Mouse (Mus musculus) E14TG2a.4 (cell line): ENCODE data around the gene Ddx6.

Experiments
- H3K27me3 ChIP-seq: 2 replicates; pipeline ENCODE4 v1.6.1; 2014; ENCODE audit warnings: low read length, control low read depth; ENCODE audit not compliant: insufficient read depth
- H3K36me3 ChIP-seq: 2 replicates; pipeline ENCODE4 v1.6.1; 2014; ENCODE audit warnings: low read length, control low read depth; ENCODE audit not compliant: insufficient read depth
- H3K4me1 ChIP-seq: replicated peaks from 2 replicates; pipeline ENCODE4 v1.6.1; 2014; ENCODE audit warnings: low read depth, low read length, control low read depth
- H3K4me3 ChIP-seq: replicated peaks from 2 replicates; pipeline ENCODE4 v1.5.1; 2014; ENCODE audit warnings: mild to moderate bottlenecking, low read length
- H3K9me3 ChIP-seq: 2 replicates; pipeline ENCODE4 v1.6.1; 2014; ENCODE audit warnings: low read length, control low read depth
- CTCF ChIP-seq: conservative IDR thresholded peaks from 2 replicates; pipeline ENCODE4 v1.5.1; 2014; ENCODE audit warnings: low read length
- NANOG ChIP-seq: IDR thresholded peaks from 2 replicates; pipeline ENCODE4 v1.6.1; 2014; ENCODE audit warnings: borderline replicate concordance, low read length, mixed read lengths
- POU5F1 ChIP-seq: IDR thresholded peaks from 2 replicates; pipeline ENCODE4 v1.6.1; 2014; ENCODE audit warnings: low read length, borderline replicate concordance

The Ddx6 gene

DNA sequence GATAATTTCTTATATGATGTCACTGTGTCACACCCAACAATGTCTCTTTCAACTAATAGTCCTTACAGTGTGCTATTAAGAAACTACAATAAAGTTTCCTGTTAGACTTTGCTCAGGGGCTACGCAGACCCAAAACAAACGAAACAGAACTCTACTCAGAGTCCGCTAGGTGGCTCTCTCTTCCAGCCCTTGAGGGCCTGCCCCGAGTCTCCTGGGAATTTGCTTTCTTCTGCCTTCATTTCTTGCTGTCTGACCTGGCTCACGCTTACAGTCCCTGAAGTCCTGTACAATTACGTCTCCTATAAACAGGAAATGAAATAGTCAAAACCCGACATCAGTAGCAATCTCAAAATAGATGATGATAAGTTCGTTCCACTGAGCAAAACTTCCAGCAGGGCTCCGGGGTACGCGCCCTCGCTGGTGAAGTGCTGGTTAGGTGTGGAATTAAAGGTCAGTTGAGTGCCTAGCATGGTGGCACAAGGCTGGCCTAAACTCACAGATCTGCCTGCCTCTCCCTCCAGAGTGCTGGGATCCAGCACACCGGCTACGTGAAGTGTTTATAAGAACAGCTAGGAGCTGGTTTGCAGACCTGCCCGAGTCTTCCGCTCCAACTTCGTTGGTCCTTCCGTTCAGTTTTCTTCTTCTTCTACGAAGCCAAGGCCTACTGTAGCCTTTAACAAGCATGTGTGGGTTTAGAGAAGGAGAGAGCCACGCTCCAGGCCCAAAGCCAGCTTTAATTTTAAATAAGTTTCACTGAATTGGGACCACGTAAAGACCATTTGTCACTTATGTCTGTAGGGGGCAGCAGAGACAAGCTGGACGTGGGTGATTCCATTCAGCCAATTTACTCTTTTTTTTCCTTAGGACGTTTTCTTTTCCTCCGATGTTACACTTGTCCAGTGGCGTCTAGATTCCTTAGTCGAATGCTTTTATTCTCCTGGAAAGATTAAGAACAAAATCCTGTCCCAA lies 50.7 kb downstream of the Ddx6 start:
- H3K4me3 ChIP-seq = peak overlapping the region; percentile 49
- TF ChIP-seq CTCF = peak; percentile 56
- TF ChIP-seq POU5F1 = no peak
- no peaks in the 10 kb centered on the region for H3K9me3 ChIP-seq
- peaks cover 5% of the 10 kb centered on the region; the same call in 1 of the 2 replicates for H3K4me1 ChIP-seq
- no peaks in the 10 kb centered on the region for H3K36me3 ChIP-seq
- no peaks in the 10 kb centered on the region for H3K27me3 ChIP-seq

DNA sequence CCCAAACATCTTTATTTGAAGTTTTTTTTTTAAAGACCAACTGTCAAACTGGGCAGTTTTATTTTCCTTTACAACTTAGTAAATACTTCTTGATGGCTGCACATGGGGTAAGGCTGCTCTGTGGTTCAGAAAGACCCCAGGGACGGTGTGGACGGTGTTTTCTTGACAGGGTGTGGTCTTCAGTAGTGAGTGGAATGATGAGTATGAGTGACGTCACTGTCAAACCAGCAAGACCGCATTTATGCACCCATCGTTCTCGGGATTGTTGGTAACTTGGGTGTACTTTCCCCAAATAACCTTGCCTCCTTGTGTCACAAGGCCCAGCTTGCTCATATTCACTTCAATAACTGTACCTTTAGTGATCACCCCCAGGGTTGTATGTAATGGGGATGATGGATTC lies 59.0 kb downstream of the Ddx6 start:
- no peak overlapping the region for H3K4me3 ChIP-seq
- H3K36me3 ChIP-seq = no peaks in the 10 kb centered on the region
- no peaks in the 10 kb centered on the region for H3K27me3 ChIP-seq
- TF ChIP-seq CTCF = no peak
- TF ChIP-seq POU5F1 = no peak
- no peak for TF ChIP-seq NANOG
- H3K4me1 ChIP-seq = no peaks in the 10 kb centered on the region
- no peaks in the 10 kb centered on the region for H3K9me3 ChIP-seq

GRCm38 (mm10) chr9:44671416-44671815 lies 66.7 kb downstream of the Ddx6 start:
- TF ChIP-seq NANOG = no peak
- no peak for TF ChIP-seq CTCF
- no peak for TF ChIP-seq POU5F1
- no peaks in the 10 kb centered on the region for H3K36me3 ChIP-seq

DNA sequence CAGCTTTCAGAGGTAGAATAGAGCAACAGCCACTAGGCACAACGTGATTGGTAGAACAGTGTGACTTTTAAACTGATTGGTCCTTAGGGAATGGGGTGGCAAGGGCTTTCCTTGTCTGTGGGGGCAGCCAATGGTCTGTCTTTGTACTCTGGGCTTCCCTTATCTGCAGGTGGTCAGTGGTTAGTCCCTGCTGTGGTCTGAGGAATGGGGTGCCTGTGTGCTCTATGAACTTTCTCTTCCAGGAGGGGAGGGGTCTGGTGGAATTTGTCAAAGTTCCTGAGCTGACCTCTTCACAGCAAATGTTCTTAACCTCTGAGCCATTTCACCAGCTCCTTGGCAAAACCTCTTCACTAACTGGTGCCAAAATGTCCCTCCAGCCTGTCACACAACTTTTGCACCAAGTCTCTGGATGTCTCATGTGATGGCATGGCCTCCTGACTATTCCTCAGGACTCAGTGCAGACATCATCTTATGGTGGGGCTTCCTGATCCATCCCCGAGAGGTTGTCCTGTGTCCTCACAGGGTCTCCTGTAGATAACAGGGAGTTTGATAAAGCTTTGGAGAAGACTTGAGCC lies 67.7 kb downstream of the Ddx6 start:
- H3K9me3 ChIP-seq = peaks cover 17% of the 10 kb centered on the region
- no peak overlapping the region for H3K4me3 ChIP-seq
- H3K27me3 ChIP-seq = peaks cover 12% of the 10 kb centered on the region
- no peaks in the 10 kb centered on the region for H3K4me1 ChIP-seq
- TF ChIP-seq NANOG (no peak), CTCF (no peak), POU5F1 (no peak)
- no peaks in the 10 kb centered on the region for H3K36me3 ChIP-seq

More at GRCm38 (mm10) chr9:44671416-44671815, 66.7 kb downstream of the Ddx6 start:
- peaks cover 17% of the 10 kb centered on the region for H3K9me3 ChIP-seq
- H3K4me1 ChIP-seq = no peaks in the 10 kb centered on the region
- no peak overlapping the region for H3K4me3 ChIP-seq
- peaks cover 12% of the 10 kb centered on the region for H3K27me3 ChIP-seq

DNA sequence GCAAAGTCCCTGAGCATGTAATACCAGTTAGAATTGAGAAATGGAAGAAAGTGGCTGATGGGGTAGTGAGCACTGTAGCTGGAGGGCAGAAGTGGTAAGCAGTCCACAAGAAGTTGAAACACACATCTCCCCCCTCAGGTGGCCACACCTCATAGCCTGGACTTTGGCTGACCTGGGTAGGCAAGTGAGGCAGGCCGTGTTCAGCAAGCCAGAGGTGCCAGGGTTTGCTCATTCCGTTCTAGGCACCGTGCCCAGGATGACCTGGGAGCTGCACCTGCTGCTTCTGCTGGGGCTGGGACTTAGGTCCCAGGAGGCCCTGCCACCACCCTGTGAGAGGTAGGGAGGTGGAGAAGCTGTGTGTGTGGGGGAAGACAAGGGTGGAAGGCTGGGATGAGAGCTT lies 68.3 kb downstream of the Ddx6 start, which contains the start of gene Treh:
Treh (plus strand) TSS at position 229 of the 400 bp plus-strand sequence.
- Histone ChIP-seq H3K4me3 (no peak within 1 kb of the TSS), H3K4me1 (no peaks in the 10 kb centered on the region)

GRCm38 (mm10) chr9:44678288-44678871 lies 73.7 kb downstream of the Ddx6 start:
- Histone ChIP-seq H3K4me1 (0 out of 2 replicates have a peak, but pooled peaks cover under 1% of the 10 kb centered on the region), H3K36me3 (no peaks in the 10 kb centered on the region), H3K27me3 (peaks cover 24% of the 10 kb centered on the region), H3K4me3 (no peak overlapping the region), H3K9me3 (no peaks in the 10 kb centered on the region)
- TF ChIP-seq POU5F1 = no peak
- TF ChIP-seq NANOG = no peak
- peak; percentile 53 for TF ChIP-seq CTCF

More for the DNA sequence above, 68.3 kb downstream of the Ddx6 start, which contains the start of gene Treh:
- no peaks in the 10 kb centered on the region for H3K36me3 ChIP-seq
- no peak for TF ChIP-seq POU5F1
- TF ChIP-seq CTCF = no peak
- TF ChIP-seq NANOG = no peak
- H3K9me3 ChIP-seq = peaks cover 17% of the 10 kb centered on the region
- peaks cover 12% of the 10 kb centered on the region for H3K27me3 ChIP-seq

DNA sequence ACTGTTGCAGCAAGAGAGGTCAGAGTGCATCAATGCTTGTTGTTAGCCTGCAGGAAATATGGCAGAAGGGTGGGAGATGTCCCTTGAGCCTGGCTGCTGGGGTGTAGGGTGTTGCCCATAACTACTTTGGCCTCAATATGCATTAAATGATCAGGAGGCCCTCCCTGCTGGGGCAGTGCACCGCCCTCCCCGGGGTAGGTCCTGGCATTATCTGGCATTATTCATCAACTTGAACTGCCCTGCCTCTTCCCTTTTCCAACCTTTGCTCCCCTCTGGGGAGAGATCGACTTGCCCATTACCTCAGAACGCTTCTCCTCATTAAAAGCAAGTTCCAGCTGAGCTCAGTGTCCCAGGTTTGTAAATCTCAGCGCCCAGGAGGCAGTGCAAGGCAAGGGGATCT lies 74.9 kb downstream of the Ddx6 start:
- TF ChIP-seq NANOG (no peak), POU5F1 (no peak), CTCF (no peak)
- Histone ChIP-seq H3K4me1 (0 out of 2 replicates have a peak, but pooled peaks cover 4% of the 10 kb centered on the region), H3K36me3 (no peaks in the 10 kb centered on the region), H3K4me3 (no peak overlapping the region), H3K27me3 (peaks cover 24% of the 10 kb centered on the region), H3K9me3 (no peaks in the 10 kb centered on the region)

- no peaks in the 10 kb centered on the region for H3K36me3 ChIP-seq
- TF ChIP-seq NANOG (no peak), CTCF (no peak), POU5F1 (no peak)
- H3K4me1 ChIP-seq = peaks cover 37% of the 10 kb centered on the region
- H3K9me3 ChIP-seq = no peaks in the 10 kb centered on the region
- H3K27me3 ChIP-seq = peaks cover 25% of the 10 kb centered on the region
- H3K4me3 ChIP-seq = no peak overlapping the region
Observed at GRCm38 (mm10) chr9:44683046-44683445, 78.4 kb downstream of the Ddx6 start.
